Mouse (Mus musculus): ENCODE data around the gene Lgals3. TPM values are rescaled to one million over a fixed set of nuclear protein-coding genes. Genes with fewer than 3 reads are reported as not detected.
A peak's percentile ranks its signal among the peaks of the same experiment; 100 is the strongest.

Gene Lgals3
- polyA plus RNA-seq, 1 experiment from 2014 or later: 1.5 TPM

DNA sequence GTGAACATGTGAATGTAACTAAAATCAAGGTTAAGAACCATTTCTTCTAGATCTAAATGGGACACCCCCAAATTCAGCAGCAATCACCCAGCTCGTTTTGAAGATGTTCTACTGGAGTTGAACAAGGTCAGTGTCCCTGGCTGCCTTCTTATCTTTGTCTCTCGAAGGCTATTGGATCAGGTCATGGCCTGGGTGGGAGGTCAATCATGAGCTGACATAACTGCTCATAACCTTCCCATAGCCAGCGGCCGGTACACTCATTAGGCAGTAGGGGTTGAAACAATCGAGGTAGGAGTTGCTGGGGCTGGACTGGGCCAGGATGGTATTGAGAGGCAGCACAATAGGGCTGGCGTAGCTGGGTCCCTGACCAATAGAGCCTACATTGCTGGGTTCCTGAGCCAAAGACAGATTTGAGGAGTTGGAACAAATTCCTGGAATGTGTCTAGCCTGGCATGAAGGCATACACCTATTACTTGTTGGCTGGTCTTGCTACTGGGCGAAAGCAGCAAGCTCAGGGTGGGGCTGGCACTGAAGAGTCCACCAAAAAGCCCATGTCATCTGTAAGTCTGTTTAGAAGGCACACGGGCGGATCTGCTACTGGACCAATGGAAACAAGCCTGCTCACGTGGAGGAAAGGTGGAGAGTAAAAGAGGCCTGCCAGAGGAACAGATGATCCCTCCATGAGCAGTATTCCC is 27.2 kb upstream of the Lgals3 start:
- no peaks in the 10 kb centered on the region for H3K36me3 ChIP-seq (replicated peaks; ENCODE audit: control insufficient read depth, insufficient read depth, low read depth, low read length)
- ATAC-seq (replicated peaks; ENCODE audit: insufficient number of reproducible peaks, low FRiP score, low TSS enrichment, low read depth): no peak
- WGBS: 88% methylated on average over 10 of the region's 10 CpGs

DNA sequence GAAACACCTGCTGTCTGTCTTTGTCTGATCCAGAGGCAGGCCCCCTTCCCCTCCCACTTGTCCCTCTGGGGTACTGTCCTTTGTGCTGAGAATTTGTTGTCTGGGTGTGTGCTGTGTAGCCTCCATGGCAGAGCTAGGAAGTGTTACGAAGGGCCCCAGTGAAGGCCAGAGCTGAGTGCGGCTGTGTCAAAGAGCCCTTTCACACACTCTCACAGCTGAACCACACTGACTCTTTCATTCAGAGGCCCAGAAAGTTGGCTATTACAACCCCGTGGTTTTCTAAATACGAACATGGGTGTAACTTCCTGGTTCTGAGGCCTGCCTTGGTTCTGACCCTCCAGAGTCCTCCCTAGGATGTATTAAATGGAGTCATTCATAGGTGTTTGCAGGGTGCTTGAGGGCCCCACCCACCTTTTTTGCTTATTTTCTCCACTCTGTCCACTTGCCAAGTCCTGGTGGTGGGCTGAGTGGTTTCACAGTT is 25.7 kb upstream of the Lgals3 start:
- Histone ChIP-seq H3K27me3 (ENCODE audit: control insufficient read depth, insufficient read depth, low read length) (no peaks in the 10 kb centered on the region), H3K4me3 (ENCODE audit: low read depth, low read length) (no peak overlapping the region), H3K4me1 (ENCODE audit: control insufficient read depth, insufficient read depth, low read length) (no peaks in the 10 kb centered on the region), H3K9ac (replicated peaks; ENCODE audit: low read length) (no peak overlapping the region), H3K4me2 (ENCODE audit: low read depth, low read length) (no peak overlapping the region), H3K36me3 (replicated peaks; ENCODE audit: control insufficient read depth, insufficient read depth, low read depth, low read length) (no peaks in the 10 kb centered on the region), H3K27ac (replicated peaks; ENCODE audit: low read depth, low read length) (no peak overlapping the region), H3K9me3 (replicated peaks; ENCODE audit: control insufficient read depth, low read length) (no peaks in the 10 kb centered on the region)
- WGBS: 52% methylated on average over 4 of the region's 4 CpGs
- ATAC-seq (replicated peaks; ENCODE audit: insufficient number of reproducible peaks, low FRiP score, low TSS enrichment, low read depth): 0 out of 2 replicates have a peak, but pooled peaks have one; percentile 39
- no peak for DNase-seq (ENCODE audit: low spot score)

More for the DNA sequence above, 27.2 kb upstream of the Lgals3 start:
- Histone ChIP-seq H3K27me3 (ENCODE audit: control insufficient read depth, insufficient read depth, low read length) (no peaks in the 10 kb centered on the region), H3K4me2 (ENCODE audit: low read depth, low read length) (no peak overlapping the region), H3K4me3 (ENCODE audit: low read depth, low read length) (no peak overlapping the region), H3K4me1 (ENCODE audit: control insufficient read depth, insufficient read depth, low read length) (no peaks in the 10 kb centered on the region), H3K27ac (replicated peaks; ENCODE audit: low read depth, low read length) (no peak overlapping the region), H3K9ac (replicated peaks; ENCODE audit: low read length) (no peak overlapping the region), H3K9me3 (replicated peaks; ENCODE audit: control insufficient read depth, low read length) (no peaks in the 10 kb centered on the region)
- DNase-seq (ENCODE audit: low spot score): no peak

DNA sequence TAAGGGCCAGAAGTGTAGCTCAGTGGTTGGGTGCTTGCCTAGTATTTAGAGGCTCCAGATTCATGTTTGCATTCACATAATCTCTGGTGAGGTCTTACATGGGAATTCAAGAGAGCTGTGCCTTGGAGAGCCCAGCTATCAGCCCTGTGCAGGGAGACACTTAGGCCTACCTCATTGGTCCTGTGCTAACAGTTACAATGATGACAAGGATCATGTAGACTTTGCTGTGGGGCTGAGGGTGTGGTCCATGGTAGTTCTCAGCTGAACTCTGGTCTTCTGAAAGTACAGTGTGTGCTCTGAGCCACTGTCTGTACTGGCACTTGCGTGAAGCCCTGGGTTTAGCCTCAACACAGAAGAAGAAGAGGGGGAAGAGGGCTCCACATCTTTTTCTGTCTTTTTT is 20.8 kb upstream of the Lgals3 start:
- H3K27me3 ChIP-seq (ENCODE audit: control insufficient read depth, insufficient read depth, low read length): no peaks in the 10 kb centered on the region
- WGBS: 95% methylated on average over 1 of the region's 1 CpGs
- no peak overlapping the region for H3K4me3 ChIP-seq (ENCODE audit: low read depth, low read length)
- no peaks in the 10 kb centered on the region for H3K36me3 ChIP-seq (replicated peaks; ENCODE audit: control insufficient read depth, insufficient read depth, low read depth, low read length)
- ATAC-seq (replicated peaks; ENCODE audit: insufficient number of reproducible peaks, low FRiP score, low TSS enrichment, low read depth) (no peak), DNase-seq (ENCODE audit: low spot score) (no peak)
- H3K27ac ChIP-seq (replicated peaks; ENCODE audit: low read depth, low read length): no peak overlapping the region
- H3K9ac ChIP-seq (replicated peaks; ENCODE audit: low read length): no peak overlapping the region
- H3K4me2 ChIP-seq (ENCODE audit: low read depth, low read length): no peak overlapping the region
- no peaks in the 10 kb centered on the region for H3K9me3 ChIP-seq (replicated peaks; ENCODE audit: control insufficient read depth, low read length)
- H3K4me1 ChIP-seq (ENCODE audit: control insufficient read depth, insufficient read depth, low read length): no peaks in the 10 kb centered on the region

DNA sequence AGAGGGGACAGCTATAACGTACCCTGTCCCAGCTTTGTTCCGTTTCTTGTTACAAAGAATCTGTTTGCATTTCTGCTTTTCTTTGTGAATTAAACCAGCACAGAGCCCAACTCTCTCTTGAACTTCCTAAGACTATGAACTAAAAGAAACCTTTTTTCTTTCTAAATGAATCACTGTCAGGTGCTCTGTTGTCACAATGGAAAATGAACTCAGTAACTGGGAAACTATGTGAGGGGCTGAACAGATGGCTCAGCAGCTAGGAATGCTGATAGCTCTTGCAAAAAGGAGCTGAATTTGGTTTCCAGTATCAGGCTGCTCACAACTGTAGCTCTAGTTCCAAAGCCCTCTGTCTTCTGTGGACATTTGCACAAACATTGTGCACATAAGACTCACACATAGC is 16.6 kb upstream of the Lgals3 start:
- Histone ChIP-seq H3K4me2 (ENCODE audit: low read depth, low read length) (no peak overlapping the region), H3K9me3 (replicated peaks; ENCODE audit: control insufficient read depth, low read length) (no peaks in the 10 kb centered on the region), H3K4me1 (ENCODE audit: control insufficient read depth, insufficient read depth, low read length) (no peaks in the 10 kb centered on the region), H3K27ac (replicated peaks; ENCODE audit: low read depth, low read length) (no peak overlapping the region), H3K27me3 (ENCODE audit: control insufficient read depth, insufficient read depth, low read length) (no peaks in the 10 kb centered on the region), H3K4me3 (ENCODE audit: low read depth, low read length) (no peak overlapping the region), H3K36me3 (replicated peaks; ENCODE audit: control insufficient read depth, insufficient read depth, low read depth, low read length) (no peaks in the 10 kb centered on the region), H3K9ac (replicated peaks; ENCODE audit: low read length) (no peak overlapping the region)
- 93% methylated on average over 2 of the region's 2 CpGs for WGBS
- ATAC-seq (replicated peaks; ENCODE audit: insufficient number of reproducible peaks, low FRiP score, low TSS enrichment, low read depth): no peak
- no peak for DNase-seq (ENCODE audit: low spot score)

DNA sequence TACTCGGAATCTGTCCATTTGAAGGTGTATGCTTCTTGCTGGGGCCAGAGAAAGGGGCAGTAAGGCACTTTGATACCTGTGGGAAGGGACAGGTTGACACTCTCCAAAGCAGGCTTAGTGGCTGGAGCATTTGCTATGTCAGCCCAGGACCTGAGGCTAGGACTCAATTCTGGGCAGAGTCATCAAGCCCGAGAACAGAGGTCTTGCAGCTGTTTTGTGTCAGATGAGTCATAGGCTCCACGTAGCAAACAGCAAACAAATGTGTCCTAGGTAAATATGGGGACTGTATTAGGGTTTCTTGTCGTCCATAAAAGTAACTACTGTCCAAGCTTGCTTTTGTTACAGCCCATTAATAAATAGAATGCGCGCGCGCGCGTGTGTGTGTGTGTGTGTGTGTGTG is 15.3 kb upstream of the Lgals3 start:
- no peaks in the 10 kb centered on the region for H3K27me3 ChIP-seq (ENCODE audit: control insufficient read depth, insufficient read depth, low read length)
- DNase-seq (ENCODE audit: low spot score) (no peak), ATAC-seq (replicated peaks; ENCODE audit: insufficient number of reproducible peaks, low FRiP score, low TSS enrichment, low read depth) (no peak)
- H3K9me3 ChIP-seq (replicated peaks; ENCODE audit: control insufficient read depth, low read length): no peaks in the 10 kb centered on the region
- 90% methylated on average over 10 of the region's 10 CpGs for WGBS
- no peak overlapping the region for H3K9ac ChIP-seq (replicated peaks; ENCODE audit: low read length)
- no peaks in the 10 kb centered on the region for H3K36me3 ChIP-seq (replicated peaks; ENCODE audit: control insufficient read depth, insufficient read depth, low read depth, low read length)
- H3K4me1 ChIP-seq (ENCODE audit: control insufficient read depth, insufficient read depth, low read length): no peaks in the 10 kb centered on the region
- H3K27ac ChIP-seq (replicated peaks; ENCODE audit: low read depth, low read length): no peak overlapping the region
- H3K4me2 ChIP-seq (ENCODE audit: low read depth, low read length): no peak overlapping the region
- no peak overlapping the region for H3K4me3 ChIP-seq (ENCODE audit: low read depth, low read length)

DNA sequence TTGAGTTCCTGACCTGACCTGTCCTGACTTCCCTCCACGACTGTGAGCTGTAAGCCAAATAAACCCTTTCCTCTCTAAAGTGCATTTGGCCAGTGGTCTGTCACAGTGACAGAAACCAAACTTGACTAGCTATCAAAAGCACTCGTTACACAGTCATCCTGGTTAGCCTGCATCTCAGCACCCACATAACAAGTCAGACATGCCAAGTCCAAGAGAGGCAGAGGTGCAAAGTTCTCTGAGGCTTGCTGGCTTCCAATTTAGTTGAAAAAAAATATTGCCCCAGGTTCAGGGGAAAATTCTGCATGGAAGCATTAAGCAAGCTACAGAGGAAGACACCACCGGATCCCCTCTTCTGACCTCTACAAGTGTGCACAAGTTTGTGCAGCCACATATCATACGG is 14.3 kb upstream of the Lgals3 start:
- H3K36me3 ChIP-seq (replicated peaks; ENCODE audit: control insufficient read depth, insufficient read depth, low read depth, low read length): no peaks in the 10 kb centered on the region
- H3K9ac ChIP-seq (replicated peaks; ENCODE audit: low read length): no peak overlapping the region
- DNase-seq (ENCODE audit: low spot score): no peak
- no peaks in the 10 kb centered on the region for H3K9me3 ChIP-seq (replicated peaks; ENCODE audit: control insufficient read depth, low read length)
- H3K4me3 ChIP-seq (ENCODE audit: low read depth, low read length): no peak overlapping the region
- H3K4me2 ChIP-seq (ENCODE audit: low read depth, low read length): no peak overlapping the region
- ATAC-seq (replicated peaks; ENCODE audit: insufficient number of reproducible peaks, low FRiP score, low TSS enrichment, low read depth): no peak
- H3K27me3 ChIP-seq (ENCODE audit: control insufficient read depth, insufficient read depth, low read length): no peaks in the 10 kb centered on the region
- H3K27ac ChIP-seq (replicated peaks; ENCODE audit: low read depth, low read length): no peak overlapping the region
- 79% methylated on average over 4 of the region's 4 CpGs for WGBS
- H3K4me1 ChIP-seq (ENCODE audit: control insufficient read depth, insufficient read depth, low read length): no peaks in the 10 kb centered on the region

DNA sequence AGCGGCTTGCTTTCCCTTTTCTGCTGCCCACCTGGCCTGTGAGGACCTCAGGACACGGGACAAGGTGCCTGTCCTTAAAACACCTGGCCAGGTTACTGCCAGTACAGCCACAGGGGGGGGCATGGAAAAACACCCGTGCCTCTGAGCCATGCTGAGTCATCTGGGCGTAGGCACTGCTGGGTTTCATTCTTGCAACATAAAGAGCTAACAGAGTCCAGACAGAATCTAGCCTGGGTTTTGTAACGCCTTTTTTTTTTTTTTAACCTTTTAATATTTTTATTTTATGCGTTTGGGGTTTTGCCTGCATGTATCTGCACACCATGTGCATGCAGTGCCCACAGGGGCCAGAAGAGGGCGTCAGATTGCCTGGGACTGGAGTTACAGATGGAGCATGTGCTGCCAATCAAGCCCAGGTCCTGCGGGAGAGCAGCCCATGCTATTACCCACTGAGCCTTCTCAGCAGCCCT is 13.4 kb upstream of the Lgals3 start:
- no peak for DNase-seq (ENCODE audit: low spot score)
- WGBS: 67% methylated on average over 8 of the region's 8 CpGs

DNA sequence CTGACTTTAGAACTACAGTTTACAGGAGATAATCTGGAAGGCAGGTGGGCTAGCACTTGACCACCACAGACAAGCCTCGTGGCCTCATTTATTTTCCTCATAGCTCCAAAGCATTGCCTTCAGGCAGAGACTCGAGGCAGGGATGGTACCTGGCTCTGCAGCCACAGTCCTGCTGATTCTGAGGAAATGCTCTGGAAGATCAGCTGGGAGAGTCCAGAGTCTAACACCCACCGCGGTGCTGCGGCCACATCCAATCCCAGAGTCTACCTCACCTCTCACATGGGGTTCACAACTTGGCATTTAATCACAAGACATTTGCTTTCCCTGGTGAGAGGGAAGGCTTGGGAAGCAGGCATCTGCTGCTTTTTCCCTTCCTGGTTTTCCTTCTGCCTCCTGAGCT is 12.6 kb upstream of the Lgals3 start:
- Histone ChIP-seq H3K36me3 (replicated peaks; ENCODE audit: control insufficient read depth, insufficient read depth, low read depth, low read length) (no peaks in the 10 kb centered on the region), H3K9me3 (replicated peaks; ENCODE audit: control insufficient read depth, low read length) (no peaks in the 10 kb centered on the region), H3K27ac (replicated peaks; ENCODE audit: low read depth, low read length) (no peak overlapping the region), H3K4me1 (ENCODE audit: control insufficient read depth, insufficient read depth, low read length) (no peaks in the 10 kb centered on the region), H3K4me2 (ENCODE audit: low read depth, low read length) (no peak overlapping the region), H3K9ac (replicated peaks; ENCODE audit: low read length) (no peak overlapping the region), H3K4me3 (ENCODE audit: low read depth, low read length) (no peak overlapping the region), H3K27me3 (ENCODE audit: control insufficient read depth, insufficient read depth, low read length) (no peaks in the 10 kb centered on the region)
- ATAC-seq (replicated peaks; ENCODE audit: insufficient number of reproducible peaks, low FRiP score, low TSS enrichment, low read depth) (no peak), DNase-seq (ENCODE audit: low spot score) (no peak)
- WGBS: 80% methylated on average over 5 of the region's 5 CpGs

More for the DNA sequence above, 13.4 kb upstream of the Lgals3 start:
- Histone ChIP-seq H3K9me3 (replicated peaks; ENCODE audit: control insufficient read depth, low read length) (no peaks in the 10 kb centered on the region), H3K27ac (replicated peaks; ENCODE audit: low read depth, low read length) (no peak overlapping the region), H3K4me1 (ENCODE audit: control insufficient read depth, insufficient read depth, low read length) (no peaks in the 10 kb centered on the region), H3K4me2 (ENCODE audit: low read depth, low read length) (no peak overlapping the region), H3K9ac (replicated peaks; ENCODE audit: low read length) (no peak overlapping the region), H3K36me3 (replicated peaks; ENCODE audit: control insufficient read depth, insufficient read depth, low read depth, low read length) (no peaks in the 10 kb centered on the region), H3K4me3 (ENCODE audit: low read depth, low read length) (no peak overlapping the region), H3K27me3 (ENCODE audit: control insufficient read depth, insufficient read depth, low read length) (no peaks in the 10 kb centered on the region)
- no peak for ATAC-seq (replicated peaks; ENCODE audit: insufficient number of reproducible peaks, low FRiP score, low TSS enrichment, low read depth)

Data from embryonic facial prominence, embryonic 11.5 days (tissue).